Mouse (Mus musculus) thymus, adult 2 months (tissue): ENCODE results near the gene Ank3. TPM values are rescaled to one million over a fixed set of nuclear protein-coding genes. Genes with fewer than 3 reads are reported as not detected.

Source experiments
- DNase-seq: peaks from one replicate; pipeline ENCODE4 v3.0.0; 2021
- H3K27ac ChIP-seq: fragments of 200-500 bp; 2 replicates; pipeline ENCODE4 v1.5.1; 2012; ENCODE audit warnings: low read length, control low read depth; ENCODE audit not compliant: control insufficient read depth, insufficient read depth
- H3K27me3 ChIP-seq: fragments of 200-500 bp; 2 replicates; pipeline ENCODE4 v1.6.1; 2012; ENCODE audit warnings: mild to moderate bottlenecking, low read length, moderate library complexity, mixed read lengths; ENCODE audit not compliant: control insufficient read depth, insufficient read depth
- H3K36me3 ChIP-seq: fragments of 200-500 bp; 2 replicates; pipeline ENCODE4 v1.6.1; 2012; ENCODE audit warnings: mild to moderate bottlenecking, low read length, moderate library complexity; ENCODE audit not compliant: control insufficient read depth, insufficient read depth
- H3K4me1 ChIP-seq: fragments of 200-500 bp; replicated peaks from 2 replicates; pipeline ENCODE4 v1.6.1; 2012; ENCODE audit warnings: low read length; ENCODE audit not compliant: control insufficient read depth, insufficient read depth
- H3K4me3 ChIP-seq: fragments of 200-500 bp; 2 replicates; pipeline ENCODE4 v1.5.1; 2012; ENCODE audit warnings: mild to moderate bottlenecking, low read length, control low read depth, moderate library complexity; ENCODE audit not compliant: control insufficient read depth, insufficient read depth
- CTCF ChIP-seq: fragments of 200-500 bp; IDR thresholded peaks from 2 replicates; pipeline ENCODE4 v1.5.1; 2012; ENCODE audit warnings: mild to moderate bottlenecking, control low read depth, low read length, moderate library complexity, borderline replicate concordance; ENCODE audit not compliant: control insufficient read depth, poor library complexity, insufficient read depth; ENCODE audit errors: extremely low read depth
- POLR2A ChIP-seq: fragments of 200-500 bp; IDR thresholded peaks from 2 replicates; pipeline ENCODE4 v1.6.1; 2012; ENCODE audit warnings: mild to moderate bottlenecking, low read length, control low read depth, moderate library complexity; ENCODE audit not compliant: control insufficient read depth, poor library complexity, insufficient read depth; ENCODE audit errors: extremely low read depth
- WGBS: fragments of 180-500 bp; shearing (Covaris S2); methylation state at CpG from one replicate; pipeline ENCODE4 v1.1.7; 2018; 5-methylcytosine and 5-hydroxymethylcytosine counted together
- polyA plus RNA-seq: library from polyadenylated mRNA; depleted of rRNA; stranded (reverse); fragments of >200 nt; gene quantifications from 2 replicates; pipeline ENCODE4 v1.2.3, GENCODE M21; 2012

Gene Ank3
- polyA plus RNA-seq, 1 experiment = 4.2 TPM

DNA sequence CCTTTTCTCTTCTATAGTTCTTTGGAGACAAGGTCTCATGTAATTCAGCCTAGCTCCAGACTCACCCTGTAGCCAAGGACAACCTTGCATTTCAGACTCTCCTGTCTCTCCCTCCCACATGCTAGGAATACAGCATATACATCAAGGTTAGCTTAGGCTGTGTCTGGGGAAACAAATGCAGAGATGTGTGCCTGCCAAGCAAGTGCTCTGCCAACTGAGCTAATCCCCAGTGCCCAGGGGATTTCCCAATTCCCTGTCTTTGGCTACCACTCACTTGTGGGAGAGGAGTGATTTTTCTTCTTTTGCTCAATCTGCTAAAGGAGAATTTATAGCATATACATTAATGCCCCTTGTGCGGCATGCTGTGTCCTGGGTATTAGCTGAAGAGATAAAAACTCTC, 15.4 kb upstream of the Ank3 start:
- Histone ChIP-seq H3K4me3 (no peak overlapping the region), H3K27me3 (no peaks in the 10 kb centered on the region), H3K36me3 (no peaks in the 10 kb centered on the region), H3K4me1 (no peaks in the 10 kb centered on the region), H3K27ac (no peak overlapping the region)
- DNase-seq = no peak
- 90% methylated on average over 1 of the region's 1 CpGs for WGBS
- TF ChIP-seq POLR2A (no peak), CTCF (no peak)

- H3K27ac ChIP-seq = no peak overlapping the region
- TF ChIP-seq CTCF = no peak
- TF ChIP-seq POLR2A = no peak
- no peak overlapping the region for H3K4me3 ChIP-seq
- H3K36me3 ChIP-seq = no peaks in the 10 kb centered on the region
- H3K4me1 ChIP-seq = no peaks in the 10 kb centered on the region
- no peak for DNase-seq
- WGBS = 91% methylated on average over 11 of the region's 11 CpGs
- no peaks in the 10 kb centered on the region for H3K27me3 ChIP-seq
Observed at GRCm38 (mm10) chr10:69384640-69385039, 13.9 kb upstream of the Ank3 start.

DNA sequence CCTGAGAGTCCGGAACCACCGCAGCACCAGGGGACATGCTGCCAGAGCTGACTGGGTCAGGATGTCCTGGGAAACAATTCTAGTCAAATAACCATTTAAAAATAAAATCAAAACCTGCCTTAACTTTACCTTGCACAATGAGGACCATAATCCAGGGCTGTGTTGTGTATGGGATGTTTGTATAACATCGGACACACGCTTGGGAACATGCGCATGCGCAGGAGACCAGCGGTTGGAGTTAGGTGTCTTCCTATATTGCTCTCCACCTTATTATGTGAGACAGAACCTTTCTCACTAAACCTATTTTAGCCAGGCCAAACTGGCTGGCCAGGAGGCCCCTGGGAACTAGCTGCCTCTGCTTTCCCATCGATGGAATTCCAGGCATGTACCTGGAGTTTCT, 13.4 kb upstream of the Ank3 start:
- Histone ChIP-seq H3K4me1 (no peaks in the 10 kb centered on the region), H3K27ac (no peak overlapping the region), H3K36me3 (no peaks in the 10 kb centered on the region), H3K4me3 (no peak overlapping the region), H3K27me3 (no peaks in the 10 kb centered on the region)
- no peak for TF ChIP-seq POLR2A
- DNase-seq = no peak
- WGBS = 95% methylated on average over 8 of the region's 8 CpGs

- no peaks in the 10 kb centered on the region for H3K36me3 ChIP-seq
- no peak for TF ChIP-seq POLR2A
- no peak for TF ChIP-seq CTCF
- no peaks in the 10 kb centered on the region for H3K4me1 ChIP-seq
- WGBS = 84% methylated on average over 8 of the region's 8 CpGs
- H3K27me3 ChIP-seq = no peaks in the 10 kb centered on the region
- no peak overlapping the region for H3K4me3 ChIP-seq
- DNase-seq = no peak
- no peak overlapping the region for H3K27ac ChIP-seq
Observed at GRCm38 (mm10) chr10:69386767-69387166, 11.8 kb upstream of the Ank3 start.

GRCm38 (mm10) chr10:69389511-69389910, 9.1 kb upstream of the Ank3 start:
- no peaks in the 10 kb centered on the region for H3K27me3 ChIP-seq
- TF ChIP-seq CTCF (no peak), POLR2A (no peak)
- no peaks in the 10 kb centered on the region for H3K4me1 ChIP-seq
- no peak for DNase-seq
- no peak overlapping the region for H3K4me3 ChIP-seq
- 95% methylated on average over 4 of the region's 4 CpGs for WGBS
- H3K27ac ChIP-seq = no peak overlapping the region
- H3K36me3 ChIP-seq = no peaks in the 10 kb centered on the region

GRCm38 (mm10) chr10:69398197-69398762, 293 bp upstream of the Ank3 start:
- WGBS = 4% methylated on average over 26 of the region's 26 CpGs
- no peak for DNase-seq
- no peak for TF ChIP-seq CTCF
- TF ChIP-seq POLR2A = no peak

DNA sequence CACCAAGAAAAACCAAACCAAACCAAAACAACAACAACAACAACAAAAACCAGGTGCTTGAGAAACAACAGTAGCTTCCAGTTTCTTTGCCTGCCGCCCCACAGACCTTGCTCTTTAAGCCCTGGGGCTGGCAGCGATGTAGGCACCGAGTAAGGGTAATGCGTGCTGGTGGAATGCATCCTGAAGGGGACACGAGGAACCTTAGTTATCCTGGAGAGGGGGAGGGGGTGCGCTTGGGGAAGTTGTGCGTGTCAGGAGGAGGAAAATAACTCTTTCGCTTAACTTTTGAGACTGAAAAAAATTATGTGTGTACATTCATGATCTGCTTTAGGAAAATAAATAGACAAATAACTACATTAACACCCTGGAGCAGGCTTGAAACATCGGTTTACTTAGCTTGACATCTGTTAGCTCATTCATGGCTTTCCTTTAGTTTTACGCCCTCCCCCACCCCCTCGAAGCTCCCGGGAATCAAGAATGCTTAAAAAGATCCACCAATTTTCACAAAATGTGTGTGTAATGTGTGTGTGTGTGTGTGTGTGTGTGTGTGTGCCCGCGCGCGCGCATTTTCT, 1.3 kb downstream of the Ank3 start:
- H3K4me3 ChIP-seq = no peak overlapping the region
- no peaks in the 10 kb centered on the region for H3K4me1 ChIP-seq
- H3K27me3 ChIP-seq = peaks cover 12% of the 10 kb centered on the region
- no peaks in the 10 kb centered on the region for H3K36me3 ChIP-seq
- WGBS = 9% methylated on average over 17 of the region's 17 CpGs
- H3K27ac ChIP-seq = no peak overlapping the region
- no peak for TF ChIP-seq POLR2A
- no peak for TF ChIP-seq CTCF
- DNase-seq = no peak

More at GRCm38 (mm10) chr10:69398197-69398762, 293 bp upstream of the Ank3 start:
- Histone ChIP-seq H3K36me3 (no peaks in the 10 kb centered on the region), H3K4me1 (no peaks in the 10 kb centered on the region), H3K4me3 (peak overlapping the region; percentile 24; the same call in 1 of the 2 replicates), H3K27ac (no peak overlapping the region), H3K27me3 (peaks cover 12% of the 10 kb centered on the region)
